Mouse (Mus musculus) E14TG2a.4 (cell line): ENCODE data around the gene Mmd.

Source experiments
- H3K27me3 ChIP-seq: 2 replicates; pipeline ENCODE4 v1.6.1; 2014; ENCODE audit warnings: low read length, control low read depth; ENCODE audit not compliant: insufficient read depth
- H3K36me3 ChIP-seq: 2 replicates; pipeline ENCODE4 v1.6.1; 2014; ENCODE audit warnings: low read length, control low read depth; ENCODE audit not compliant: insufficient read depth
- H3K4me1 ChIP-seq: replicated peaks from 2 replicates; pipeline ENCODE4 v1.6.1; 2014; ENCODE audit warnings: low read depth, low read length, control low read depth
- H3K4me3 ChIP-seq: replicated peaks from 2 replicates; pipeline ENCODE4 v1.5.1; 2014; ENCODE audit warnings: mild to moderate bottlenecking, low read length
- H3K9me3 ChIP-seq: 2 replicates; pipeline ENCODE4 v1.6.1; 2014; ENCODE audit warnings: low read length, control low read depth
- CTCF ChIP-seq: conservative IDR thresholded peaks from 2 replicates; pipeline ENCODE4 v1.5.1; 2014; ENCODE audit warnings: low read length
- NANOG ChIP-seq: IDR thresholded peaks from 2 replicates; pipeline ENCODE4 v1.6.1; 2014; ENCODE audit warnings: borderline replicate concordance, low read length, mixed read lengths
- POU5F1 ChIP-seq: IDR thresholded peaks from 2 replicates; pipeline ENCODE4 v1.6.1; 2014; ENCODE audit warnings: low read length, borderline replicate concordance

Gene Mmd

DNA sequence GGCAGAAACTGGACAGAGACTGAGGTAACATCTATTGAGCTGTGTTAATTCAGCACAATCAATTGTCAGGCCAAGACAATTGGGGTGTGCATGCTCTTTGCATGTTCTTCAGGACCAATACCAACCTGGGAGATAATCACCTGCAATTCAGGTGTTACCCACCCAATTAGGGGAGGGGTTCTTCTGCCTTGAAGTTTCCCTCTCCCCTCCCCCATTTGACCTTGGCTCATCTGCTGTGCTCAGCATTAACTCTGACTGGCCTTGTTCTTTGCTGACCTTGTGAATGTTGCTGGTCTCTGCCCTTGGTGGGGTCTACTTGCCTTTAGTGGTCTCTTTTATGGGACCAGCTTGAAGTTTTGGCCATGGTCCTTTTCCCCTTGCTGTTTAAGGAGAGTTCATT, 19.5 kb upstream of the Mmd start:
- Histone ChIP-seq H3K4me3 (no peak overlapping the region), H3K9me3 (no peaks in the 10 kb centered on the region), H3K27me3 (peaks cover 11% of the 10 kb centered on the region), H3K4me1 (peaks cover 9% of the 10 kb centered on the region), H3K36me3 (no peaks in the 10 kb centered on the region)
- TF ChIP-seq CTCF (no peak), POU5F1 (no peak), NANOG (no peak)

DNA sequence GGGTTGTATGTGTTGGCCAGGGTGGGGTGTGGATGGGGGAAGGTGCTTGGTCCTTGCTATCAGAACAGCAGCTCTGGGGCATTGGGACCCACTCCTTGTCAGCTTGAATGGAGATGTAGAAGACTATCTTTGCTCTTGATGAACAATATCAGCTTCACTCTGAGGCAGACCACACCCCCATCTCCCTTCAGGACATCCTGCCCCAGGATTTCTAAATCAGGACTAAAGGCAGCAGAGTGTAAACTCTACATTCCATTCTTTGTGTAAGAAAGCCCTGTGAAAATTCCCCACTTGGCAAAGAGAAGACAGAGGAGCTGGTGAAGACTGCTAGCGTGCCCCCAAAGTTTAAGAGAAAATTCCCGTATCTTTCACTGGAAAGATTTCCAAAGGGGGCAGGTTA, 18.6 kb upstream of the Mmd start:
- no peaks in the 10 kb centered on the region for H3K36me3 ChIP-seq
- no peak overlapping the region for H3K4me3 ChIP-seq
- H3K27me3 ChIP-seq = peaks cover 15% of the 10 kb centered on the region
- peaks cover 9% of the 10 kb centered on the region for H3K4me1 ChIP-seq
- H3K9me3 ChIP-seq = no peaks in the 10 kb centered on the region
- no peak for TF ChIP-seq POU5F1
- TF ChIP-seq NANOG = no peak
- TF ChIP-seq CTCF = no peak

DNA sequence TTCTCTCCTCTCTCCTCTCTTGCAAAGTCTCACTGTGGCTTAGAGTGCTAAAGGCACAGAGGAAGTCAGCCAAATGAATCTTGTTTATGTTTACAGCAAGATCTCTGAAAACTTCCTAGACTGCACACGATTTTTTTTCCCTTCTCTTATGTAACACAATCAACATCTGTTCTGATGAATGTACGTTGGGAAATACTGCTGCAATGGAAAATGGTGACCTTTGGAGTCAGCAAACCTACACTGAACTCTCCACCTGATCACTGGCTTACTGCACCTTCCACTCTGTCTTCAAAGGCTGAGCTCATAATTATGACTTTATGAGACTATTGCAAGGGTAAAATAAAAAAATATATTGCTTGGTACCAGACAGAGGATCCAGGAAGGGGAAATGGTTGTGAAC, 17.6 kb upstream of the Mmd start:
- no peaks in the 10 kb centered on the region for H3K9me3 ChIP-seq
- TF ChIP-seq NANOG = no peak
- TF ChIP-seq POU5F1 = no peak
- no peak for TF ChIP-seq CTCF

DNA sequence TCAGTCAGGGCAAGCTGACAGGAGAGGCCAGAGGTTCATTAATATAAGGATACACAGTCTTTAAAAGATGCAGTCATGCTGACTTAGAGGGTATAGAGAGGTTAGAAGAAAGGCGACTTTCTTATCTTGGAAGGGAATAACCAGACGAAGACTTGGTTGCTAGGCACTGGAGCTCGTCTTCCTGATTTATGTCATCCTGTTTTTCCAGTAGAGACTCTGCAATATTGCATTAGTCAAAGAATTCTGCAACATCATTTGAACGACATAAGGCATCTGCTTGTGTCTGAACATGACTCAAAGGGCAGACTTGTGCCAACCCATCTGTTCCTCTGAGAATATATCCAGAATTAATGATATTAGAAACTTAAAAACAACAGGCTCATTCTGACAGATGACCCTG, 16.6 kb upstream of the Mmd start:
- no peaks in the 10 kb centered on the region for H3K36me3 ChIP-seq
- no peak for TF ChIP-seq POU5F1
- TF ChIP-seq NANOG = no peak
- TF ChIP-seq CTCF = no peak
- no peaks in the 10 kb centered on the region for H3K9me3 ChIP-seq
- peaks cover 16% of the 10 kb centered on the region for H3K27me3 ChIP-seq
- peaks cover 12% of the 10 kb centered on the region for H3K4me1 ChIP-seq
- H3K4me3 ChIP-seq = no peak overlapping the region

More for the DNA sequence above, 17.6 kb upstream of the Mmd start:
- no peaks in the 10 kb centered on the region for H3K36me3 ChIP-seq
- peaks cover 16% of the 10 kb centered on the region for H3K27me3 ChIP-seq
- no peak overlapping the region for H3K4me3 ChIP-seq
- H3K4me1 ChIP-seq = peaks cover 9% of the 10 kb centered on the region

DNA sequence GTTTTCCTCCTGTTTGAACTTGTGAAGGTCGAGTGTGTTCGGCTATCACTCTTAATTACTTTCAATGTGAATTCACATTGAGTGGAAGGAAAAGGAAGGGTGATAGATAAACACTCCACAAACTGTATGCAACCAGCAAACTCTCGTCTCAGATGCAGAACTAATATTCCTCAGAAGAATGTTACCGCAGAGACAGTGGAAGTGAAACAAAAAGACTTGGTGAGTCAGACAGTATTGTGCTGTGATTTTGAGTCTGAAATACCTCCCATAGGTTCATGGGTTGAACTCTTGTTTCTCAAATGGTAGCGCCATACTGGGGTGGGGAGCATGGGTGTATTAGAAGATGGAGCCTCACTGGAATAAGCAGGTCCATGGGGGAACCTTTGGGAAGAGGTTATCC, 14.0 kb upstream of the Mmd start:
- no peaks in the 10 kb centered on the region for H3K9me3 ChIP-seq
- no peak overlapping the region for H3K4me3 ChIP-seq
- TF ChIP-seq POU5F1 (no peak), NANOG (no peak), CTCF (no peak)
- peaks cover 22% of the 10 kb centered on the region for H3K4me1 ChIP-seq
- no peaks in the 10 kb centered on the region for H3K36me3 ChIP-seq
- H3K27me3 ChIP-seq = peaks cover 20% of the 10 kb centered on the region

DNA sequence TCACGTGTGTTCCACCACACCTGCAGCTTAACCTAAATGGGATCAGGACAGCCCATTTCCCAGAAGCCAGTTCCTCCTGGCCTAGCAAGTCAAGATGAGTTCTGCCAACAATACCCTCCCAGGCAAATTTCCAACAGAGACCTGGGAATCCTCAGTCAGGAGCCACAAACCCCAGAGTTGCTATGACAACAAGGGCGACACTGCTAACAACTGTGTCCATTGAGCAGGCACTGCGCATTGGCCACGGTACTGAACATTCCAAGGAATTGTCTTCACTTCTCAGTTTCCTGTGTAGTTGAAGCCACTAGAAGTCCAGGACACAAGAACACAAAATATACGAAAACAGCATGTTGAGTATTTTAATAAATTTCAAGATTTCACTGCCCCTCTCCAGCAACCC, 11.6 kb upstream of the Mmd start:
- no peak overlapping the region for H3K4me3 ChIP-seq
- H3K4me1 ChIP-seq = peaks cover 28% of the 10 kb centered on the region
- no peaks in the 10 kb centered on the region for H3K36me3 ChIP-seq
- TF ChIP-seq POU5F1 (no peak), NANOG (no peak), CTCF (no peak)
- no peaks in the 10 kb centered on the region for H3K9me3 ChIP-seq
- H3K27me3 ChIP-seq = peaks cover 18% of the 10 kb centered on the region

DNA sequence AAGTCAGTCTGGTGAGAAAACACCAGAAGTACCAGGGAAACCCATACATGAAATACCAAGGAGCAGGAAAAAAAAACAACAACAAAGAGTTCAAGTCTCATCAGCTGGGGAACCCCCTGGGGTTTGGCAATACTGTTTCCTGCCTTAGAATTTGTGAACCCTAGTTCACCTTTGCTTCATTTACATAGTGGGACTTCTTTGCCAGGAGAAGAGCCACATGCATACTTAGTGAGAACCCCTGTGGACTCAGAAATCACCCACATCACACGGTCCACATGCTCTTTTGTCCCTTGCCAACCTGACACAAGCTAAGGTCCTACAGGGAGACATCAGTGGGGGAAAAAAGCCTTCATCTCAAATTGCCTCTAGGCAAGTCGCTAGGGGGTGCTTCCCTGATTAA, 10.6 kb upstream of the Mmd start:
- Histone ChIP-seq H3K9me3 (peaks cover 5% of the 10 kb centered on the region; the same call in 1 of the 2 replicates), H3K27me3 (peaks cover 16% of the 10 kb centered on the region), H3K4me1 (peaks cover 28% of the 10 kb centered on the region), H3K4me3 (no peak overlapping the region), H3K36me3 (no peaks in the 10 kb centered on the region)
- no peak for TF ChIP-seq CTCF
- peak; percentile 73; the same call in 1 of the 2 replicates for TF ChIP-seq NANOG
- no peak for TF ChIP-seq POU5F1

DNA sequence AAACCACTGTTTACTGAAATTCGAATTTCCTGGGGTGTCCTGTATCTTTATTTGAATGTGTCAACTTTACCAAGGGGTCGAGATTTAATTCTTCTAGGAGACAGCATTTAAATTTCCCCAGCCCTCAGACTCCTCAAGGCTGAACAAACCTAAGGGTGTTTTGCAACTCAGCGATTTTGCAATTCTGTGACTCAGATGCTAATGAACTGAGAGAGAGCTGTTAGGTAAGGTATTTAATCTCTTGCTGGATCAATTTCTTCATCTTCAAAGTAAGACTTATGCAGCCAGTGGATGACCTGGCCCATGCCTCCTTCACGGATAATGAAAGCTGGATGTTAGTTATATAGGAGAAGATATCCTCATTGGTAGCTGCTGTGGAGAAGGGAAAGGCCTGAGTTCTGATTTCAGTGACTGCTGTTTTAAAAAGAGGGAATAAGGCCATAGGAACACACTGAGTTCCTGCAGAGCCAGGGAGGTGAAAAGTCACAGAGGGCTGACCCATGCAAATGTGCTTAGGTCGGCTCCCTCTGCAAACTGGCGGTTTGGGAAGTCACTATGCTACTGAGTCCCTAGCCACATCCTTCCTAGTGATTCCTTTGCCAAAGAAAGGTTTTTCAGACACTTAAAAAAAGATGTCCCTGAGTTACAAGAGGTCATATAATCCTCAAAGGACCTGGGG, 8.5 kb upstream of the Mmd start:
- Histone ChIP-seq H3K4me1 (peaks cover 28% of the 10 kb centered on the region), H3K9me3 (peaks cover 8% of the 10 kb centered on the region; the same call in 1 of the 2 replicates), H3K27me3 (peaks cover 20% of the 10 kb centered on the region), H3K36me3 (no peaks in the 10 kb centered on the region), H3K4me3 (no peak overlapping the region)
- TF ChIP-seq CTCF = no peak
- no peak for TF ChIP-seq NANOG
- no peak for TF ChIP-seq POU5F1

DNA sequence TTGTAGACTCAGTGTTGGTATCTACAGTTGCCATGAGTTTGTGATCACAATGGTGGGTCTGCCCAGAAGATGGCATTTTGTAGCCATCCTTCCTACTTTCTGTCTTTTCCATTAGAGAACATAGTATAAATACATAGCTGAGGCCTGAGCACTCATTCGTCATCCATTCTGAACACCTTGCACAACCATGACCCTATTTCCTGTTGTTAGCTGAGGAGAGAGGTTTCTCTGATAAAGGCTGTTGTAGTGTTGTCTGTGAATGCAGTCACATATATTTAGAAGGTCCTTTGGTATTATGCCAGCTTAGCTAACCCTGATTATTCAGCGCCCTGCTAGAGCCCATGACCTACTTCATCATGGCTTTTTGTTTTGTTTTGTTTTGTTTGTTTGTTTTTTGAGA, 7.4 kb upstream of the Mmd start:
- no peak overlapping the region for H3K4me3 ChIP-seq
- peaks cover 28% of the 10 kb centered on the region for H3K4me1 ChIP-seq
- peaks cover 28% of the 10 kb centered on the region for H3K27me3 ChIP-seq
- peaks cover 8% of the 10 kb centered on the region; the same call in 1 of the 2 replicates for H3K9me3 ChIP-seq
- H3K36me3 ChIP-seq = no peaks in the 10 kb centered on the region
- no peak for TF ChIP-seq POU5F1
- no peak for TF ChIP-seq CTCF
- TF ChIP-seq NANOG = no peak
